Mouse (Mus musculus) spleen, adult 2 months (tissue): Measurements from ENCODE around the gene Dvl2.

Experiments used
- CTCF ChIP-seq: fragments of 200-500 bp; IDR thresholded peaks from 2 replicates; pipeline ENCODE4 v1.5.1; 2011; ENCODE audit warnings: mild to moderate bottlenecking, inconsistent platforms; ENCODE audit not compliant: insufficient read depth, insufficient read length, insufficient replicate concordance; ENCODE audit errors: extremely low read depth
- POLR2A ChIP-seq: fragments of 200-500 bp; IDR thresholded peaks from 2 replicates; pipeline ENCODE4 v1.6.1; 2011; ENCODE audit warnings: low read depth, low read length, inconsistent platforms

DNA sequence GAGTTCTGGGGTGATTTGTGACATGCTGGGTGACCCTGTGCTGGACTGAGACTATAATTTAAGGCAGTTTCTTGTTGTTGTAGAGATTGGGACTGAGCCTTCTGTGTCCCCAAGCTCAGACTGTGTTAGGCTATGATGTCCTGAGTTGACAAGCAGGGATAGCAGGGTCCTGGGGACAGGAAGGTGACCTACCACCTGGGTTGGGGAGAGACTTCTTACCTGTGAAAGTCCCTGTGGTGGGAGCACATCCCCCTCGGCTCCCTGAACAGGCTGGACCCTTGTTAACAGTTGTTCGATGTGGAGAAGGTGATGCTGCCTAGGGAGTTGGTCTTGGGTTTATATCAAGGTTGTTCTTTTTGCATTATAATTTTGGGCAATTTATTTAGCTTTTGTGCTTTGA is 2.1 kb downstream of the Dvl2 start:
- TF ChIP-seq CTCF (no peak), POLR2A (no peak)
